Mouse (Mus musculus): ENCODE measurements around the gene 4933427D14Rik. TPM values are rescaled to one million over a fixed set of nuclear protein-coding genes. Genes with fewer than 3 reads are reported as not detected.
A peak's percentile ranks its signal among the peaks of the same experiment; 100 is the strongest.

The 4933427D14Rik gene
- total and polyA plus RNA-seq, 2 experiments from 2014 or later: 14.4 to 17.2 TPM

GRCm38 (mm10) chr11:72205256-72205655 lies 2.0 kb downstream of the 4933427D14Rik start:
- TF ChIP-seq CTCF (IDR thresholded peaks at IDR 0.05; ENCODE audit: low read depth): no peak
- Histone ChIP-seq H3K9me3 (ENCODE audit: low read length) (no peaks in the 10 kb centered on the region), H3K27me3 (ENCODE audit: insufficient read depth, low read length) (no peaks in the 10 kb centered on the region), H3K36me3 (ENCODE audit: insufficient read depth, low read length) (peaks cover 14% of the 10 kb centered on the region), H3K4me3 (ENCODE audit: low read length) (peak overlapping the region; percentile 87), H3K27ac (no peak overlapping the region; the same call in 1 of the 2 replicates), H3K4me1 (ENCODE audit: insufficient read depth, low read length) (peaks cover 19% of the 10 kb centered on the region), H3K9ac (replicated peaks; ENCODE audit: low read length) (0 out of 2 replicates have a peak overlapping the region, but pooled peaks have one; percentile 79), H3K4me2 (ENCODE audit: low read depth, low read length) (peak overlapping the region; percentile 80)
- no peak for ATAC-seq
- no peak for DNase-seq (ENCODE audit: low spot score)
- 84% methylated on average over 6 of the region's 6 CpGs for WGBS

DNA sequence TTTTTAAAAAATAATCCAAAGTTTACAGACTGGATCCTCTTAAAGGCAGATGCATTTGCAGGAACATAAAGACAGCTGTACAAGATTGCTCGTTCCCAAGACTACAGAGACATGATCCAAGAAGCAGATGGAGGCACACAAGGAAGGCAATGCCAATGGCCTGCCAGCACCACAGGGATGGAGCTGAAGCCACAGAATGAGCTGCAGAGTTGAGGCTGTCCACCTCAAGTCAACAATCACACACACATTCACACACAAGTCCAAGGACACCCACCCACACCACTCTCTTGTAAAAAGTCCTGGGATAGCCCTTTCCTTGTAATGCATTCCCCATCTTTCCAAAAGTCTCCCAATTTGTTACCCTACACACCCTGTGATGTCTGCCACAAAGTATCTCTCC lies 3.8 kb downstream of the 4933427D14Rik start:
- Histone ChIP-seq H3K4me3 (ENCODE audit: low read length) (no peak overlapping the region), H3K27ac (no peak overlapping the region; the same call in 1 of the 2 replicates), H3K4me2 (ENCODE audit: low read depth, low read length) (no peak overlapping the region), H3K9me3 (ENCODE audit: low read length) (no peaks in the 10 kb centered on the region), H3K9ac (replicated peaks; ENCODE audit: low read length) (no peak overlapping the region), H3K36me3 (ENCODE audit: insufficient read depth, low read length) (peaks cover 10% of the 10 kb centered on the region), H3K27me3 (ENCODE audit: insufficient read depth, low read length) (no peaks in the 10 kb centered on the region), H3K4me1 (ENCODE audit: insufficient read depth, low read length) (peaks cover 19% of the 10 kb centered on the region)
- no peak for ATAC-seq
- WGBS: 42% methylated on average over 1 of the region's 1 CpGs
- no peak for DNase-seq (ENCODE audit: low spot score)
- TF ChIP-seq CTCF (IDR thresholded peaks at IDR 0.05; ENCODE audit: low read depth): no peak

GRCm38 (mm10) chr11:72196506-72196905 lies 10.8 kb downstream of the 4933427D14Rik start:
- ATAC-seq (no peak), DNase-seq (ENCODE audit: low spot score) (no peak)
- H3K27me3 ChIP-seq (ENCODE audit: insufficient read depth, low read length): no peaks in the 10 kb centered on the region
- H3K4me3 ChIP-seq (ENCODE audit: low read length): no peak overlapping the region
- peaks cover 26% of the 10 kb centered on the region for H3K36me3 ChIP-seq (ENCODE audit: insufficient read depth, low read length)
- no peak overlapping the region for H3K27ac ChIP-seq
- no peak overlapping the region for H3K9ac ChIP-seq (replicated peaks; ENCODE audit: low read length)
- H3K4me1 ChIP-seq (ENCODE audit: insufficient read depth, low read length): no peaks in the 10 kb centered on the region
- no peaks in the 10 kb centered on the region for H3K9me3 ChIP-seq (ENCODE audit: low read length)
- 89% methylated on average over 8 of the region's 8 CpGs for WGBS
- no peak overlapping the region for H3K4me2 ChIP-seq (ENCODE audit: low read depth, low read length)
- no peak for TF ChIP-seq CTCF (IDR thresholded peaks at IDR 0.05; ENCODE audit: low read depth)

DNA sequence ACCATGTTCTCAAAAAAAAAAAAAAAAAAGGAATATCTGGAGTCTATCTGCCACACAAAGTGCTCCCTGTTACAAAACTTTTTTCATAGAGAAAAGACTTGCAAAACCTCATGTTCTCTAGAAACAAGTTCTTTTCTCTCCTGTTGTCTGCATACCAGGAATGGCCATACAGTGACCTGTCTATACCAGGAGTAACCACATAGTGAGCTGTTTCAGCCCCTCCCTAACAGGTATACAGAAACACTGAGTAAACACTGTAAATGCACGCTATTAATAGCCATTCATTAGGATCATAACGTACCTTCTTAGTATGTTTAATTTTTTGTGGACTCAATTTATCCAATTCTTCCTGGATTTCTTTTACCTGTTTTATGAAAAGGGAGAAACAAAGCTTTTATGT lies 13.0 kb downstream of the 4933427D14Rik start:
- DNase-seq (ENCODE audit: low spot score) (no peak), ATAC-seq (no peak)
- no peak overlapping the region for H3K4me3 ChIP-seq (ENCODE audit: low read length)
- 96% methylated on average over 2 of the region's 2 CpGs for WGBS
- H3K27ac ChIP-seq: no peak overlapping the region
- H3K4me2 ChIP-seq (ENCODE audit: low read depth, low read length): no peak overlapping the region
- H3K27me3 ChIP-seq (ENCODE audit: insufficient read depth, low read length): no peaks in the 10 kb centered on the region
- no peaks in the 10 kb centered on the region for H3K4me1 ChIP-seq (ENCODE audit: insufficient read depth, low read length)
- TF ChIP-seq CTCF (IDR thresholded peaks at IDR 0.05; ENCODE audit: low read depth): no peak
- no peak overlapping the region for H3K9ac ChIP-seq (replicated peaks; ENCODE audit: low read length)
- H3K36me3 ChIP-seq (ENCODE audit: insufficient read depth, low read length): peaks cover 26% of the 10 kb centered on the region
- no peaks in the 10 kb centered on the region for H3K9me3 ChIP-seq (ENCODE audit: low read length)

DNA sequence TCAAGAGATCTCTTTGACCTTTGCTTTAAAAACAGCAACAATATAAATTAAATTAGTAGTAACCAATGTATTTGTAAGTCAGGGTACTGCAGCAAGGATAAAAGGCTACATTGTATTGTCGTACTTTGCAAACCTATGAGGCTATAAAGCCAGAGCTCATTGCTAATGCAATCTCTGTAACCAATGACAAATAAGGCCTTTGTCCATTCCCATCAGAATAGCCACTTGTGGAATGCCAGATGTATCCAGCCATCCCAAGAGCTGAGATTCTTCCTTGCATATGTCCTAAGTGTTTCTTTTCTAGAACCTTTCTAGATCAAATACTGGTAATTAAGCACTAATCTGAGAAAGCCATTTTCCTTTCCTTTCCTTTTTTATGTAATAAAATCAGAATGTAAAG lies 16.4 kb downstream of the 4933427D14Rik start:
- 66% methylated on average over 1 of the region's 1 CpGs for WGBS

DNA sequence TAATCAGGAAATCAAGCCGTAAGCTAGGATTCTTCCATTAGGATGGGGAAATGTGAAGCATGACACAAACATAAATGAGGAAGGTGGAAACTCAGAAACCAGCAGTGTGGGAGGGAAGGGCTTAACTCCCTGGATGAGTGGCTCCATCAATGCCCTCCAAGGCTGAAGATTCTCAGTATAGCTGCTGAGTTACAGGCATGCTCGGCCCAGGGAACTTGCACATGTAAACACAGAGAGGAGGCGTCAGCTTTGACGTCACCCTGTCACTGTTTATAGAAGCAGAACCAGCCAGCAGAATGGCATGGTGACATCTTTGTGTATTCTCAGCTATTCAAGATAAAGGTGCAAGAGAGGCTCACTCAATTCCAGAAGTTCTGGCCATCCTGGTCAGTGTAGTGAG lies 23.0 kb downstream of the 4933427D14Rik start:
- Histone ChIP-seq H3K4me1 (ENCODE audit: insufficient read depth, low read length) (no peaks in the 10 kb centered on the region), H3K4me2 (ENCODE audit: low read depth, low read length) (no peak overlapping the region), H3K9me3 (ENCODE audit: low read length) (no peaks in the 10 kb centered on the region), H3K36me3 (ENCODE audit: insufficient read depth, low read length) (peaks cover 25% of the 10 kb centered on the region; the same call in 1 of the 2 replicates), H3K27me3 (ENCODE audit: insufficient read depth, low read length) (no peaks in the 10 kb centered on the region), H3K4me3 (ENCODE audit: low read length) (no peak overlapping the region), H3K9ac (replicated peaks; ENCODE audit: low read length) (no peak overlapping the region), H3K27ac (no peak overlapping the region)
- no peak for TF ChIP-seq CTCF (IDR thresholded peaks at IDR 0.05; ENCODE audit: low read depth)
- ATAC-seq: no peak
- no peak for DNase-seq (ENCODE audit: low spot score)
- WGBS: 84% methylated on average over 4 of the region's 4 CpGs

More for the DNA sequence above, 16.4 kb downstream of the 4933427D14Rik start:
- H3K9ac ChIP-seq (replicated peaks; ENCODE audit: low read length): no peak overlapping the region
- DNase-seq (ENCODE audit: low spot score) (no peak), ATAC-seq (no peak)
- no peak overlapping the region for H3K4me3 ChIP-seq (ENCODE audit: low read length)
- no peaks in the 10 kb centered on the region for H3K9me3 ChIP-seq (ENCODE audit: low read length)
- no peaks in the 10 kb centered on the region for H3K27me3 ChIP-seq (ENCODE audit: insufficient read depth, low read length)
- no peak overlapping the region for H3K27ac ChIP-seq
- peaks cover 22% of the 10 kb centered on the region; the same call in 1 of the 2 replicates for H3K36me3 ChIP-seq (ENCODE audit: insufficient read depth, low read length)
- TF ChIP-seq CTCF (IDR thresholded peaks at IDR 0.05; ENCODE audit: low read depth): no peak
- H3K4me2 ChIP-seq (ENCODE audit: low read depth, low read length): no peak overlapping the region
- no peaks in the 10 kb centered on the region for H3K4me1 ChIP-seq (ENCODE audit: insufficient read depth, low read length)

DNA sequence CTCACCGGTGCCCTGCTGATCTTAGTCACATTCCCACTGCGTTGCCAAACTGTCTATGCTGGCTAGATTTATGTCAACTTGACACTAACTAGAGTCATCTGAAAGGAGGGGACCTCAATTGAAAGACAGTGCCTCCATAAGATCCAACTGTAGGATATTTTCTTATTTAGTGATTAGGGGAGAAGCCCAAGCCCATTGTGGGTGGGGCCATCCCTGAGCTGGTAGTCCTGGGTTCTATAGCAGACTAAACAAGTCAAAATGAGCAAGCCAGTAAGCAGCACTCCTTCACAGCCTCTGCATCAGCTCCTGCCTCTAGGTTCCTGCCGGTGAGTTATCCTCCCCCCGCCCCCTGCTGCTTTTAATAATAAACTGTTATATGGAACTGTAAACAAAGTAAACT lies 26.1 kb downstream of the 4933427D14Rik start:
- H3K4me3 ChIP-seq (ENCODE audit: low read length): no peak overlapping the region
- H3K27me3 ChIP-seq (ENCODE audit: insufficient read depth, low read length): no peaks in the 10 kb centered on the region
- H3K4me2 ChIP-seq (ENCODE audit: low read depth, low read length): no peak overlapping the region
- ATAC-seq: no peak
- no peaks in the 10 kb centered on the region for H3K4me1 ChIP-seq (ENCODE audit: insufficient read depth, low read length)
- H3K9ac ChIP-seq (replicated peaks; ENCODE audit: low read length): no peak overlapping the region
- peaks cover 19% of the 10 kb centered on the region; the same call in 1 of the 2 replicates for H3K36me3 ChIP-seq (ENCODE audit: insufficient read depth, low read length)
- WGBS: 92% methylated on average over 4 of the region's 4 CpGs
- no peak overlapping the region for H3K27ac ChIP-seq
- DNase-seq (ENCODE audit: low spot score): no peak
- H3K9me3 ChIP-seq (ENCODE audit: low read length): no peaks in the 10 kb centered on the region
- no peak for TF ChIP-seq CTCF (IDR thresholded peaks at IDR 0.05; ENCODE audit: low read depth)
